Mouse (Mus musculus) thymus, postnatal 25 days (tissue): Measurements from ENCODE around the gene Crb1.
"Not testable (repeated sequence)": the region's sequence is repeated elsewhere in the genome, so short reads cannot be mapped to it uniquely, and the experiment has no call there.

ENCODE experiments used
- DNase-seq: peaks from one replicate; pipeline ENCODE4 v3.0.0; 2022

Crb1 gene

DNA sequence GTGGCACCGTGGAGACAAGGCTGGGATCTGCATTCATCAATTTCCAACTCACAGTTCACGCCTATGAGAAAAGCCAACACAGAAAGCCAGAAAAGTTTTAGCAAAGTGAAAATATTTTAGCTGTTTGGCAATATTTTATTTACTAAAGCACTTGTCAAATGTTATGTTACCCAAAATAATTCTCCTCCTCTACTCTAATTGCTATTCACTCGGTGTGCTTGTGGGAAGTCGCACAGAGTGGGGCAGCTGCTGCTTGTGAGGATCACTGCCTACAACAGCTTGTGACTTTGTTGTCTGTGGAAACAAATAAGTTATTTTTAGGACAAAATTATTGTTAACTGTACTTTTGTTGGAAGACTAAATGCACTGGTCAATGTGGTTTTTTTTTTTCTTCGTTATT, 48.6 kb downstream of the Crb1 start:
- DNase-seq, result no peak

DNA sequence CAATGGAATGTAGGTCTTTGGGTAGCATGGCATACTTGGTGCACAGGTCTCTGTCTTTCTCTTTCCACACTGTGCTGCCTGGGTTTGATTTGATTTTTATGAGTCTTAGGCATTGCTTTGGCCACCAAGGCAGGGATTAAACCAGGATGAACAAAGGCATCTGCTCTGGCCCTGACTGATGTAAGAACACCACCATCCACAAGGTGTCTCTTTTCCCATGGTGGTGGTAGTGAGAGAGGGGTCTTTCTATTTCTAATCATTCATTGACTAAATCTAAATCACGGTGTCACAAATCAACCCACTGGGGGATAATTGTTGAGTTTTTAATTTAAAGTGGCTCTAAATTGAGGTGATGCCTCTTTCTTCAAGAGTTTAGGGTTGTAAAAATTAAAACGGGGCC, 51.5 kb downstream of the Crb1 start:
- DNase-seq, result no peak

DNA sequence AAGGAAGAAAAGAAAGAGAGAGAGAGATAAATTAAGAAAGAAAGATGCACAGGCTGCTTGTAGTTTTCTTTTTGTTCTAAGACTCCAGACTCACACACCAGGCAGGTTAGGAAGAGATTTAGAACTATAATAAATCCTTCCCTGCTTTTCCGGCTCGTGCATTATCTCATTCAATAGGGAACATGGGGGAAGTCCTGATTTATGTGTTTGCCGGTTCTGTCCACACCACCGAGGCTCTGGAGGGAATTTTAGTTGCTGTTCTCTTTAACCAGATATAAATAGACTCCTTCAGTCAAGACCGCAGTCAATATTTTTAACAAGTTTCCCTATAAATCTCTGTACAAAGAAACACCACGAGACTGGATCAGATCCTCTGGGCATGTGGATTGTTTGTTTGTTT, 57.1 kb downstream of the Crb1 start:
- no peak for DNase-seq

DNA sequence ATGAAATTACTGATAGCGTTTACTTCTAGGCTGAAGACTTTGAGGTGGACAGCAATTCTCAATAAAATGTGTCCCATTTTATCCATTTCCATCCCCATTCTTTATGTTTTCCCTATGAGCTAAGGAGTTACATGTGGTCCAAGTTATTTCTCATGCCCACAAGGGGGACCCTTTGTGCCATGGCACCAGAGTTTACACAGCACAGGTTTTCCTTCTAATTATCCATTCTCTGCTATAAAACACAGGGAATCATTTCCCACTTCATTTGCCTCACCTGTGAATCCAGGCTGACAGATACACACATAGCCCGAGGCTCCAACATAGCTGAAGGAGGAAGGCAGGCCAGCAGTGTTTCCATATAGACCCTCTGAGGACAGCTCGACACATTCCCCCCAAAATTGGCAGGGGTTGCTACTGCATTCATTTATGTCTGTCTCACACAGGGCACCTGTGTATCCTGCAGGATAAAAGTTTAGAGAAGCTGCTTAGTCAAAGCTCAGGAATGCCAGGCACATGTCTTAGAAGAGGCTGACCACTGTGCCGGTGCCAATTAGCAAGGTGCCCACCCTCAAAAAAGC, 62.5 kb downstream of the Crb1 start:
- no peak for DNase-seq

DNA sequence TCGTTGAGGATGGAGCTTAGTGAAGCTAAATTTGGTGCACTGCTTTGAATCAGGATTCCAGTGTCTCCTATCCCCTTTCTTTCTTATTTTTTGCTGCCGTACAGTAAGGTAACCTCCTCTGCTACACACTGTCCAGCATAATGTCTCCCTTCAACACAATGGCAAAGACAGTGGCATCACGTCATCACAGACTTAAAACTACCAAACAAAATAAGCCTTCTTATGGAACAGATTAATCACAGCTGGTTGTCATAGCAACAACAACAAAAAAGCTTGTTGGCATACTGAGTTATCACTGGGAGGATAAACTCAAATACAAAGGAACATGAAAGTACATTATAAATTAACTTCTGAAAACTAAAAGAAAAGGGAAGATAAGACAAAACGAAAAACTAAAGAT, 68.0 kb downstream of the Crb1 start:
- DNase-seq, result no peak

DNA sequence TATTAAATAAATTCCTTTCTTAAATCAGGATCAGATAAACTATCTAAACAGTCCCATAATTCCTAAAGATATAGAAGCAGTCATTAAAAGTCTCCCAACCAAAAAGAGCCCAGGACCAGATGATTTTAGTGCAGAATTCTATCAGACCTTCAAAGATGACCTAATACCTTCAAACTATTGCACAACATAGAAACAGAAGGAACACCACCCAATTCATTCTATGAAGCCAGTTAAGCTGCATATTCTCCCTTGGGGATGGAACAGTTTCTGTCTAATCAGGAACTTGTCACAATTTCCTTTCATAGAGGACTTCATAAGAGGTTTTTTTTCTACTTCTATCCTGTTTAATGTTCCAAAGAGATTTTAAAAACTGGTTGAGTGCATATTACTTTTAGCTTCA, 74.4 kb downstream of the Crb1 start:
- not testable (repeated sequence) for DNase-seq

DNA sequence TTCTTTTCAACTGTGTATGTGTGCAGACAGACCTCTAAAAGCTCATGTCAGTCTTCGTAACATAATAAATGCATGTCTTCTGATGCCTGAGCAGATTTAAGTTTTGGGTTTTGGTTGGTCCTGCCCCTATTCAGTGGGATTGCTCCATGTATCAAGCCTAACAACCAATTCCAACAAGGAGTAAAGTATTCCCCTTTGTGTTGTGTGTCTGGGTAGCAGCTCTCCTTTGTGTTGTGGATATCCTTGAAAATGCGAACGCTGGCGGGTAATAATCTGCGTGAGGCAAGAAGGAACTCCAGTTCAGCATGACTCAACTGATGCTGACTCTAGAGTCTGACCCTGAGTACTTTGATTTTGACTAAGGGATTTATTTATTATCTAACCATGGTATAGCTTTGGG, 75.1 kb downstream of the Crb1 start:
- no peak for DNase-seq

DNA sequence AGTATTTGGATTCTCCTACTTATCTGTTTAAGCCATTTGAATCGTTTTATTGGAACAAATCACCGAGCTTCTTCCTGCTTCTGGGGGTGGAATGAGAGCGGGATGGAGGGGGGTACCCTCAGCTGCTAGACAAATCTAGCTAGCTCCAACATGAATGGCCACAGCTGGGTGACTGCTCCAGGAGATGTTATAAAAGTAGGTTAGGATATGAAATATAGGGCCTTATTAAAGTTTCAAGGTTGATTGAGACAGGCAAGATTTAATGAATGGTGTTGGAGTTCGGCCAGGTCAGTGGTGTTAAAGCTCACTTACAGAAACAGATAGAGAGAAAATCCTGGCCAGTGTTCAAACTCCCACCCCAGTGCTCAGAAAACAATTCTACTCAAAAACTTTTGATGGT, 84.9 kb downstream of the Crb1 start:
- no peak for DNase-seq

DNA sequence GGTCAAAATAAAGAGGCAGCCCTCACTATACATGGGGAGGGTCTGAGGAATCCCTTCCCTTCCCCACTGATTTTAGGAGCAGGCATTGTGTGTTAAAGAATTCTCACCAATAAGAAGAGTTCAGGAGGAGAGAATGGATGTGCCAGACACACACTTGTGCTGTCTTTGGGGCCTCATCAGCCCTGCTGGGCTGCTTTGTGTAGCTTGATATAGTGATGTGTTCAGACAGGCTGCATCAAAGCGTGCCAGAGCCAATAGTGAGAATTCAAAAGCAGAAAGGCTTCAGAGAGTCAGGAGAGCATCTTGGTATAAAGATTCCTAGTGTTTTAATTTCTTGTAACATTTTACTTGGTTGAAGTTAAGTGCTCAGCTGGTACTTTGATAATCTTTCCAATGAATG, 85.3 kb downstream of the Crb1 start:
- DNase-seq, result no peak

DNA sequence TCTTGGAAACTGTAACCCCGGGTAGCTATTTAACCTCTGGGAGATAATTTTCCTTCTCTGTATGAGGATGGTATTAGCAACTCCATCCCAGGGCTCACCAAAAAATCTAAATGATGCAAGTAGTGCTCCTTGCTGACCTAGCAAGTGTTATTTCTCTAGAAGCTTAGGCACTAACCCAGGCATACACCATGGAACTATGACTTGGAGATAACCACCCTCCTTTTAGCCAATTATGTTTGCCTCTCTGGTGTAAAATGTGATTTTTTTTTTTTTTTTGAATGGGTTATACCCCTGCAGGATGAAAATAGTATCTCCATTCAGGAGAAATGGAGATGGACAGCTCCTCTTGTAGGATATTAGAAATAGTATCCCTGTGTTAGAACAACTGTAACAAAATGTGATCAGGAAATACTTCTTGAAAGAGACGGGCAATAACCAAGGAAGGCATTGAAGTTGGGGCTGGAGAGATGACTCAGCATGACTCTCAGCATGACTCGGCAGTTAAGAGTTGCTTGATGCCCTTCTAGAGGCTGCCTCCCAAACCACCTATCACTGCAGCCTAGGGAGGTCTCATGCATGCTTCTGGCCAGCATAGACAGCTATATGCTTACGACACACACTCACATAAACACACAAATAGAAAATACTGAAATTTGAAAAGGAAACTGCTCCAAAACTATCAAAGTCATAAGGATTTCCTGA, 100.1 kb downstream of the Crb1 start:
- DNase-seq, result no peak

DNA sequence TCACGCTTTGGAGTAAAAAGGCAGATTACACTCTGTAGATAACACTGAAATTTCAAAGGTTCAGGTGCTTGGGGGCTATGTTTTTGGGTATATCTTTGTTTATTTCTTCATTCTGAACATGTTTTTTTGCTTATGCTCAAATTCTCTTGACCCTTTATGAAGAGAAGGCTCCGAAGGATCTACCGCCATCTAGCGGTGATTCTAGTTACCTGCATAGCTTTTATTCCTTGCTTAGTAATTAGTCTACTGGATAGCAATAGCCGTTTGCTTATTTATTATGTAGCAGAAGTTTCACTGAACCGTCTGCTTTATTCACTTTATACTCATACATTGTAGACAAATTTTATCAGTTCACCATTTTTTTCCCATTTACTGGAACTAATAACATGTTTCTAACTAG, 109.1 kb downstream of the Crb1 start:
- DNase-seq, result peak; percentile 22

DNA sequence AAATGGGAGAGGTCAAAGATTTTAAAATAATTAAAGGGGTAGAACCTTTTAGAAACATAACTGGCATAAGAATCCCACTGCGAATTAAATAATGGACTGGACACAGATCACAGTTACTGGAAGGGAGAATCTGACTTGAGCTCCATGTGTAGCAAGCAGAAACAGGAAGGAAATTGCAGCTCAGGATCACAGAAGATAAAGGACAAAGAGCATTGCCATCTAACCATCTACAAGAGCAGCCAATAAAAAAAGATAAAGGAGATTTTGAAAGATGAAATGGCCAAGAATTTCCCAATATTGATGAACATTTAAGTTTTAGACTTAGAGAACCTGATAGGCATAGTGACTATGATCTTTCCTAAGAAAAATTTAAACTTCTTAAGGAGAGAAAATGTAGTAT, 112.7 kb downstream of the Crb1 start:
- DNase-seq, result no peak

DNA sequence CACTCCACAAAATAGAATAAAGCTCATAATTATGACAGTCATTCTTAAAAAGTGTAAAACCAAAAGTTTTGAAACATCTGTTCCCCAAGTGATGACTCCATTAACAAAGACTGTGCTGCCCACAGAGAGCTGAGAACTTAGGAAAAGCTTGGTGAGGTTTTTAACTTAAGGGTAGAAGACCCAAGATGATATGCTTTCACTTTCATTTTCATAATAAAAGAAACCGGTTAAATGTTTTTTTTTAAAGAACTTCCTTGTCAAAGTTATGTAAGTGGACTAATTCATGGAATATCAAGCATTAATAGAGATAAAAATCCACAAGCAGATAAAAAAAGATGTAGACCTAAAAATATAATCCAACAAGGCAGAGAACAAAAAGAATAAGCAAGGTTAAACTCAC, 113.7 kb downstream of the Crb1 start:
- DNase-seq, result no peak

DNA sequence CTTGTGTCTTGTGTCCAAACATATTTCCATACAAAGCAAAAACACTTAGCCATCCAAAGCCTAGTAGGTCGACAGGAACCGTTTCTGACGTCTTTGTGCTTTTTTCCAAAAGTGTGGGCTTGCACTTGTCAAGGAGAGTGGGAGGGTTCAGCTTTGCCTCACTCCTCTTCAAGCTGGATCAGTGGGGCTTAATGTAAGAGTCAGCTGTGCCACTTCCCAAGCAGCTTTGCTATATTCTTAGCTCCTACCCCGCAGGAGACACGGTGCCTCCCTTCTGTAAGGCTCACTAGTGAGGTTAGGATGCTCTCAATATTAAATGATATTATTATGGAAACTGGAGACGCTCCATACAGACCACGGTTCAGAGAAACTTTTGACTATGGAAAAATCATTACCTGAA, 121.3 kb downstream of the Crb1 start:
- no peak for DNase-seq

DNA sequence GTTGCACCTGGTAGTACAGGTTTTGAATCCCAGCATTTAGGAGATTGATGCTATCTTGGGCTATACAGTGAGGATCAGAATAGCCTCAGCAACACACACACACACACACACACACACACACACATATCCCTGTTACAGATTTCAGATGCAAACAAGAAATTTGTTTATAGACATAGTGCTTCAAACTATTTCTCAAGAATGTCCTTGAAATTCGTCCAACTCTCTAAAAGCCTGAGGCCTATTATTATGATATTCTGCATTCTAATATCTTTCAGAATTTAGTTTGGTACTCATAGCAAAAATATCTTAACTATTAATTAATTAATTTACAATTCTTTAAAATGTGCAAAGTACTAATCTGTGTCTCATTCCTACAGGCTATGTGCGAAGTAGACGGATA, 124.9 kb downstream of the Crb1 start:
- no peak for DNase-seq

DNA sequence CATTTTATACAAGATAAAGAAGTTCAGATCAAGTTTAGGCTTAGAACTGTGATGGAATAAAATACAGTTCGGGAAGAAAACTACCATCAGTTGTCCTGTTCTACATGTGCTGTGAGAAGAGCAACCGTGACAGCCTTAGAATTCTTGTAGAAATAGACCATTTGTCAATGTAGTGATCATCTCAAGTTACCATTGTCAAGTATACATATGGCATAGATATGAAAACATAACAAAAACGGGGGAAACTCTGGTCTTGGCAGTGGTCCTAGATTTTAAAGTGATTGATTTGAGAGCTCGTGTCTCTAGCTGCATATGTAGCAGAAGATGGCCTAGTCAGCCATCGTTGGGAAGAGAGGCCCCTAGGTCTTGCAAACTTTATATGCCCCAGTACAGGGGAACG, 127.7 kb downstream of the Crb1 start:
- no peak for DNase-seq

DNA sequence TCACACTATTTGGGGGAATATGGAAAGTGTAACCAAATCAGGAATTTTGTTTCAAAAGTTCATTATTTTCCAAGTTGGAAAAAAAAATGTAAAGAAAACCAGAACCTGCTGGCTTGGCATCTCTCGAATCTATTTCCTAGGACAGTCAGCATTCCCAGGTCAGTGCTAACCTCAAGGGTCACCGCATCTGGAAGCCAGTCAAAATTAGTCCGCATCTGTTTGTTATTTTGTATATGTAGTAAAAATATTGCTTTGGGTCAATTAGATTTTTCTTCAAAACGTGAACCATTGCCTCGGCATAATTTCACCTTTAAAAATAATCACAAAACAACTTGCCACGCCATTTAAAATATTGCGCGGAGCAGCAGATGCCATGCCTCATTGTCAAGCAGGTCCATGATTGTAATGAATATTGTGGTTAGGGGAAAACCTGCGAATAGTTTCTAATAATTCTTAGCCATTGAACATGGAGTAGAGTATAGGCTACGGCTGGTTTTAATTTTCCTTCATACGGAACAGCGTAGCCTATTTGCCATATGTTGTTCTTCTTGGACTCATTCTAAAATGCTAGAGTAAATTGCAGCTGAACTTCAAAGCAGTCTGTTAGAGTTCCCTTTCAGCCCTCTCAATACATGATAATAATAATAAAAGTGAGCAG, 130.0 kb downstream of the Crb1 start:
- no peak for DNase-seq

DNA sequence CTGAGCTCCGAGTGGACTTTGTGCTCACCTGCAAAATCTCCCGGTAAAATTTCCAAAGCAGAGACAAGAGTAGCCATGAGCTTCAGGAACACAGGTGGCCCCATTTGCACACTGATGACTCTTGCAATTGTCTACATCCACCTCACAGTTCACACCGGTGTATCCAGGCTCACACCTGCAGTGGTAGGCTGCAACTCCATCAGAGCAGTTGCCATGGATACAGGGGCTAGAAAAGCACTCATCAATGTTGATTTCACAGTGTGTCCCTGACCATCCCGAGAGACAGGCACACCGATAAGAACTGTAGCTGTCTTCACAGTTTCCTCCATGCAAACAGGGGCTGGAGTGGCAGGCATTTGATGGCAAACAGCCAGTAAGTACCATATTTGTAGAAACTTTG, 140.1 kb downstream of the Crb1 start:
- no peak for DNase-seq

DNA sequence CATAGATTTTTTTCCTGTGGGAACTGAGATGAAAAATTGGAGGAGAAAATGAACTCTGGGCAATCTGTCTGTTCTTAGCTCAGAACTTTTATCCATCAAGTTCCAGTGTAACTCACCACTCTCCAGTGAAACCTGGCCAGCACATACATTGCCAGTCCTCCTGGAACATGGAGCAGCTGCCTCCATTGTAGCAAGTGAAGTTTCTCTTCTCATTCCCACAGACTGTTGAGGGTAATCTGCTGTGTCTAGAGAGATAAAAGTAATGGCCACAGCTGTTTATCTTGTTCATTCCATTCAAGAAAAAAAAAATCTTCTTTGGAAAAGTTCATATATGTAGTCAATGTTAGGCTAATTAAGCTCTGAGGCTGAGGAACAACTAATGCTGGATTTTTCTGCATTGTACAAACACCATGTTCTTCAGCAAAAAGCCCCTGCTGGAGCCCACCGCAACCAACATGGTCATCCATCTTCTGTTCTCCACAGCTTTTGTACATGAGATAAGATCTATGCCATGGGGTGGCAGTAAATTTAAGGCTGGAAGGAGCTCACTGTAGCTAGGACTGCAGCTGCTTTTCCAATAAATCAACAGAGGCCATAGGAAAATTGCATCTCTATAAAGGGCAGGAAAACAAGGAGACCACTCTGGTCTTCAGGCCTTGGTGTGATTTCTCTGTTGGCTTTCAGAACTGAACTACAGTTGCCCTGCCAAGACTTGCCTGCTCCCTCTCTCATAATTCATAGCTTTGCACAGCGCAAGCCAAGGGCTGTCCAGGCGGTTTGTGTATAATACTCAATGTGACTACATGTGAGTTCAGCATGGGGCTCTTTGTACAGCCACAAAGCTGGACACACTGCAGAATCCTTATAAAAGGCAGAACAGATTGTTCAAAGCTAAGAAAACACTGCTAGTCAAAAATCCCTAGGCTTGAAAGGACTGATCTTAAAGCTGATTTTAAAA, 142.0 kb downstream of the Crb1 start:
- DNase-seq, result no peak

DNA sequence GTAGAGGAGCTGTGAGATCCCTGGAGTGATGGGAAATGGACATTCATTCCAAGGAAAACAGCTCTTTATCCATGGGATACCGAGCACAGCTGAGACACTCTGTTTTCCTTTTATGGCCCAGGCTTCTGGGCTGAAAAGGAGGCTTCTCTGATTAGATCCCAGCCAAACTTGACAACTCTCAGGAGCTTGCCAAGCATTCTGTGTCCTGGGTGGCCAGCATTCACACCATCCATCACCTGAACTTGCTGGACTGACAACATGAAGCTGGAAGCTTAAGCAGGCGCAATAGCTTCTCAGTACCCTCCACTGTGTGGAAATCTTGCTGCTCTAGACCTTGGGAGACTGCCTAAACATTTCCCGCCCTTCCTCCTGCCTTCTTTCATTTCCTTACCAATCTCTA, 144.3 kb downstream of the Crb1 start:
- no peak for DNase-seq

DNA sequence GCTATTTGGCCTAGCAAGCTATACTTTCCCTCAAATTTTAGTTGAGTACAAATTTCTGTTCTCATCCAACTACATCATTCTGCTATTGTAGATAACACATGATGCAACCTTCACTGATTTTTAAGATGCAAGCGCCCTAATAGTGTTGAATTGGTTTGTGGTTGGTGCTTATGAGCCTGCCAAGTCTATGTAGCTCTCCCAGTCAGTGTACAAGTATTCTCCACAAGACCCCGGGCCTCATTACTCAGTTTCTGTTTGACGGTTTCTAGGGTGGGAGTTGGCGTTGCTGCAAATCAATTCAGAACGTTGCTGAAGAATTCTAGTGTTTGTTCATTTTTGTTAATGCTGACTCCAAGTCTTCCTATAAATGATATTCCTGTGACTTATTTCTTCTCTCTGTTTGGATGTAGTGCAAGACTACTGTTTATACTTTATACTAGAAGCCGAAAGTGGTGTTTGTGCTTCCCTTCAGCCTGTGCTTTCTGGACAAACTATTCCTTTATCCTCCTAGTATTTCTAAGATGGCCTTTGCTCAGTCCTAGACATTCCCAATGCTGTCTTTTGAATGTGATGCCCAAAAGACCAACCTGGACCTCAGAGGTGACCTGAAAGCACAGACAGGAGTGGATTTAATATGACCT, 152.5 kb downstream of the Crb1 start:
- no peak for DNase-seq

DNA sequence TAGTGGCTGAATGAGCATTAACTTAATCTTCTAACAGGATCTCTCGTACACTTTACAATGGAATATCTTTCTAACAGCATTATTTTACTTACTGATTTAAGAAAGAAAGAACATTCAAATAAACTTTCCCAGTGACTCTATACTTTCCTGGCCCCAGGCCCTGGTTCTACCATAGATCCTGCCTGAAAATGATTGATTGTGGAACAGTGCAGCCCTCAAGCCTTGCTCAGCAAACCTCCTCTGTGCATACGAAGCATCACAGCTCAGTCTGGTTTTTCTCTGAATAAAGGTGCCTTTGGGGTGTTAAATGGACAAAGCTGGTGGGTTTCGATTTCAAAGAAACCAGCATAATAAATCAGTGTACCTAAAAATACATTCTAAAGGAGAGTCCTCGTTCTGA, 153.1 kb downstream of the Crb1 start:
- DNase-seq, result no peak

DNA sequence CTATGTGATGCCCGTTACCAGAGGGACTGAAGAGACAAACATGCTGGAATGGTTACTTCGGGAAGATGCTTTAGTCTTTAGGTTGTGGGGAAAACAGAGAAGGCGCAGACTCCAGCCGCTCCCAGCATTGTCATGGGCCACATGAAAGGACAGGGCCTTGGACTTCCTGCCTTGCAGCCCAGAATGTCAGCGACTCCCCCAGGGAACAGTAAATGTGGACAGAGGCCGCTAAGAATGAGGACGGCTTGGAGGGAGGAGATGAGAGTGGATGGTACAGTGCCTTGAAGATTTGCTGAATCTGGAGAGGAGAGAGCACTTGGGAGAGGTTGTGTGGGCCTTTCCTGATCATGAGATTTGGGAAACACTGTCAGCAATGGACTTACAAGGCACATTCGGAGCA, 161.6 kb downstream of the Crb1 start:
- DNase-seq, result no peak
